ENCODE assay signal across 10 mouse cellular contexts in genomic region chr11:62929799-62930198, GRCm38 (mm10). TPM values are rescaled to one million over a fixed set of nuclear protein-coding genes. Genes with fewer than 3 reads are reported as not detected.
DNase-seq lines count a peak whose midpoint lies in the region; ATAC-seq lines count a peak whose summit lies in the region.
"Had no signal": no experiment of that assay in that cellular context is flagged by ENCODE, and none has a peak within 500 bp of the region (broad histone marks: within the 10 kb centered on the region; RNA-seq: fewer than 3 reads in every experiment).

No protein-coding gene starts in this region.

- no peak overlapping the region for H3K4me2 ChIP-seq in intestine, embryonic 16.5 days (ENCODE audit: low read depth, low read length)
- no peak overlapping the region for H3K4me2 ChIP-seq in intestine, embryonic 15.5 days (replicated peaks)

- ATAC-seq in intestine, embryonic 16.5 days, result peak; percentile 23; the same call in 1 of the 2 replicates
- no peak for ATAC-seq in intestine, embryonic 15.5 days
- peak; percentile 98 for ATAC-seq in megakaryocyte progenitor cell, adult 5-6 weeks (replicated peaks; ENCODE audit: poor library complexity)
- ATAC-seq in erythroid progenitor cell, adult 5-6 weeks (replicated peaks; ENCODE audit: low FRiP score, poor library complexity, severe bottlenecking), result no peak
- ATAC-seq: forebrain, postnatal 0 days had no signal

- no peak overlapping the region for H3K9ac ChIP-seq in intestine, embryonic 16.5 days (ENCODE audit: low read depth, low read length)
- no peak overlapping the region for H3K9ac ChIP-seq in intestine, embryonic 15.5 days
- H3K9ac ChIP-seq: forebrain, postnatal 0 days had no signal

- no peaks in the 10 kb centered on the region for H3K27me3 ChIP-seq in intestine, embryonic 16.5 days (replicated peaks; ENCODE audit: control insufficient read depth, insufficient read depth, low read length)
- H3K27me3 ChIP-seq in intestine, embryonic 15.5 days (replicated peaks), result no peaks in the 10 kb centered on the region
- no peaks in the 10 kb centered on the region for H3K27me3 ChIP-seq in midbrain, embryonic 10.5 days (ENCODE audit: low read depth, poor library complexity, severe bottlenecking)

- no peaks in the 10 kb centered on the region for H3K4me1 ChIP-seq in intestine, embryonic 16.5 days (ENCODE audit: control insufficient read depth, insufficient read depth, low read length)
- no peaks in the 10 kb centered on the region for H3K4me1 ChIP-seq in intestine, embryonic 15.5 days (replicated peaks)
- no peaks in the 10 kb centered on the region for H3K4me1 ChIP-seq in midbrain, embryonic 10.5 days

- WGBS in intestine, embryonic 16.5 days, result 32% methylated on average over 3 of the region's 3 CpGs
- 37% methylated on average over 3 of the region's 3 CpGs for WGBS in intestine, embryonic 15.5 days
- 77% methylated on average over 3 of the region's 3 CpGs for WGBS in midbrain, embryonic 10.5 days

- peak; percentile 36 for DNase-seq in c-Kit-positive CD71-negative TER-119-negative erythroid progenitor cells, embryonic 14.5 days (ENCODE audit: low read depth)
- DNase-seq in kidney, postnatal 25 days, result peak; percentile 36 to 73
- DNase-seq in right cerebral cortex, postnatal 10 days (ENCODE audit: low spot score in 2 of 2), result no peak
- DNase-seq in midbrain, embryonic 10.5 days (ENCODE audit: low spot score), result no peak
- DNase-seq: forebrain, postnatal 0 days had no signal

- no peaks in the 10 kb centered on the region for H3K36me3 ChIP-seq in intestine, embryonic 16.5 days (ENCODE audit: control insufficient read depth, insufficient read depth, low read length)
- no peaks in the 10 kb centered on the region for H3K36me3 ChIP-seq in intestine, embryonic 15.5 days
- no peaks in the 10 kb centered on the region for H3K36me3 ChIP-seq in midbrain, embryonic 10.5 days

- H3K9me3 ChIP-seq in intestine, embryonic 16.5 days (ENCODE audit: control insufficient read depth, low read length), result no peaks in the 10 kb centered on the region
- no peaks in the 10 kb centered on the region for H3K9me3 ChIP-seq in intestine, embryonic 15.5 days
- no peaks in the 10 kb centered on the region for H3K9me3 ChIP-seq in midbrain, embryonic 10.5 days (replicated peaks)

- no peak overlapping the region for H3K4me3 ChIP-seq in intestine, embryonic 16.5 days (ENCODE audit: low read length)
- no peak overlapping the region for H3K4me3 ChIP-seq in intestine, embryonic 15.5 days (replicated peaks)
- H3K4me3 ChIP-seq in midbrain, embryonic 10.5 days, result no peak overlapping the region

- no peak overlapping the region for H3K27ac ChIP-seq in intestine, embryonic 16.5 days (ENCODE audit: low read length)
- no peak overlapping the region for H3K27ac ChIP-seq in intestine, embryonic 15.5 days
- no peak overlapping the region for H3K27ac ChIP-seq in midbrain, embryonic 10.5 days (replicated peaks)

RNA-seq across cellular contexts. Expression of gene Cdrt4, which starts 21.2 kb away (rescaled TPM):
- 0.33 TPM in 1 of 2 replicates, not detected in the other for polyA plus RNA-seq in intestine, embryonic 16.5 days (2015; fragmentation: Nextera tagmentation; extraction: Ambion mirVana)
- not detected in 2 replicates for polyA plus RNA-seq in intestine, embryonic 15.5 days (2015; fragmentation: Nextera tagmentation; extraction: Ambion mirVana)
- total RNA-seq in megakaryocyte progenitor cell, adult 5-6 weeks (2015), result not detected in 2 replicates
- not detected in 2 replicates for total RNA-seq in megakaryocyte progenitor cell, adult 5-6 weeks (2017)
- not detected in 2 replicates for total RNA-seq in erythroid progenitor cell, adult 5-6 weeks (2015; ENCODE audit: low replicate concordance)
- total RNA-seq in erythroid progenitor cell, adult 5-6 weeks (2017; ENCODE audit: low replicate concordance), result not detected in 2 replicates
- polyA plus RNA-seq in midbrain, embryonic 10.5 days (2016; fragmentation: Nextera tagmentation; extraction: Ambion mirVana), result not detected in 2 replicates
- total RNA-seq: forebrain, postnatal 0 days had no signal
- polyA plus RNA-seq: forebrain, postnatal 0 days; small intestine, adult 2 months had no signal

RNA-seq across cellular contexts. Expression of gene Tvp23b, which starts 50.5 kb away (rescaled TPM):
- 89.8 and 90.2 TPM in 2 replicates for polyA plus RNA-seq in intestine, embryonic 16.5 days (2015; fragmentation: Nextera tagmentation; extraction: Ambion mirVana)
- polyA plus RNA-seq in intestine, embryonic 15.5 days (2015; fragmentation: Nextera tagmentation; extraction: Ambion mirVana), result 79.6 and 82.3 TPM in 2 replicates
- 42.3 and 46.6 TPM in 2 replicates for total RNA-seq in megakaryocyte progenitor cell, adult 5-6 weeks (2015)
- total RNA-seq in megakaryocyte progenitor cell, adult 5-6 weeks (2017), result 37.7 and 41.9 TPM in 2 replicates
- 3.2 and 8.0 TPM in 2 replicates for total RNA-seq in erythroid progenitor cell, adult 5-6 weeks (2015; ENCODE audit: low replicate concordance)
- total RNA-seq in erythroid progenitor cell, adult 5-6 weeks (2017; ENCODE audit: low replicate concordance), result 2.2 and 5.9 TPM in 2 replicates
- polyA plus RNA-seq in midbrain, embryonic 10.5 days (2016; fragmentation: Nextera tagmentation; extraction: Ambion mirVana), result 43.1 and 48.3 TPM in 2 replicates

Comparison
In these comparisons a context has a peak if more than half of its experiments do, and no peak if none do; other contexts are left out.
1. ATAC-seq: peak in intestine, embryonic 16.5 days (single experiment) and megakaryocyte progenitor cell, adult 5-6 weeks (single experiment); none in intestine, embryonic 15.5 days (single experiment) and erythroid progenitor cell, adult 5-6 weeks (single experiment).
2. DNase-seq: peak in c-Kit-positive CD71-negative TER-119-negative erythroid progenitor cells, embryonic 14.5 days (single experiment) and kidney, postnatal 25 days (2 of 2); none in right cerebral cortex, postnatal 10 days (0 of 2) and midbrain, embryonic 10.5 days (single experiment).